16 mouse cellular contexts compared by ENCODE assay signal in the genomic region with DNA sequence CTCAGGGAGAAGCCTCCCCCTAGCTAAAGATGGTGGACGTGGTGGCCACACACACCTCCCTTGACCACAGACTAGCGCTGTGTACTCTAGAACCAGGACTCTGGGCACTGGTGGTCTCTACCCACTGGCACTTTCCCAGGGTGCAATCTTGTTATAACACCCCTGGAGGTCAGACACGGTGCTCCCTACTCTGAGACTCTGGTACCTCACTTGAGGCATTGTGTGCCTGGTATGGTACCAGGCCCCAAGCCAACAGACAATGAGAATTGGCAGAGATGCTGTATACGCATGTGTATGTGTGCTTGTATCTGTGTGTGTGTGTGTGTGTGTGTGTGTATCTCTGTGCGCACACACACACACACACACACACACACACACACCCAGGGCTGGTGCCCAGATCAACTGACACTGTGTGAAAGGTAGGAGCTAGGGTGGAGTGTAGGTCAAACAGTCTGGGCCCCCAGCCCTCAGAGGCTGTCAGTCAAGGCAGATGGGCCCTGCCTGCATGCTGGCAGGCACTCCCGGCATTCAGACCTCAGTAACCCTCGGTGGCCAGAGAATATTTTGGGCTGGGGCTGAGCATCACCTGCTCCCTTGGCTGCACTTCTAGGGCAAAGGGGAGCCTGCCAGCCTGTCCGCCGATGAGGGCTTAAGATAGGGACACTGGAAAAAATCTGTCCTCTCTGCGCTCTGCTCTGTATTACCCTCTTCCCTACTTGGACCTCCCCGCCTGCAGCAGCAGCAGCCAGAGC. TPM values are rescaled to one million over a fixed set of nuclear protein-coding genes. Genes with fewer than 3 reads are reported as not detected.
DNase-seq lines count a peak whose midpoint lies in the region.
"Had no signal": no experiment of that assay in that cellular context is flagged by ENCODE, and none has a peak within 500 bp of the region (broad histone marks: within the 10 kb centered on the region; RNA-seq: fewer than 3 reads in every experiment).

No protein-coding gene starts in this region.

- intact Hi-C loops in left cerebral cortex, postnatal 4 days (cut with DNase I): no loop called here
- intact Hi-C loops in heart, postnatal 25 days (cut with DNase I): no loop called here

- peak; percentile 74 for DNase-seq in left cerebral cortex, postnatal 4 days
- no peak for DNase-seq in left cerebral cortex, adult 9 months (ENCODE audit: low spot score in 2 of 2)
- peak; percentile 83 for DNase-seq in cerebellum, adult 11-12 months
- peak; percentile 88 for DNase-seq in gastrocnemius, postnatal 25 days
- peak; percentile 52 for DNase-seq in heart, postnatal 25 days (ENCODE audit: low spot score)
- no peak for DNase-seq in layer of hippocampus, adult 11-12 months (ENCODE audit: low spot score)
- DNase-seq in retina, embryonic 14.5 days (ENCODE audit: low spot score): no peak
- DNase-seq in thymus, postnatal 0 days (ENCODE audit: low spot score): no peak
- DNase-seq: kidney, postnatal 4 days; lung, postnatal 14 days; right cerebral cortex, postnatal 25 days; thymus, adult 2 months had no signal

RNA-seq across cellular contexts. Expression of gene Fabp3, which starts 9.3 kb away (rescaled TPM):
- 100 to 1,000 TPM; 192 to 199 TPM for total RNA-seq in left cerebral cortex, postnatal 4 days (2021)
- 1,000 to 10,000 TPM in 1 of 2 experiments, 100 to 1,000 TPM in 1; 646 to 1,026 TPM for total RNA-seq in gastrocnemius, postnatal 25 days (2021)
- total RNA-seq in heart, postnatal 25 days (2021): 1,000 to 10,000 TPM; 5,192 to 5,215 TPM
- 2.9 and 3.1 TPM in 2 replicates for polyA plus RNA-seq in thymus, postnatal 0 days (2015; fragmentation: Nextera tagmentation; extraction: Ambion mirVana)
- total RNA-seq: common myeloid progenitor, adult 5-6 weeks had no signal

RNA-seq across cellular contexts. Expression of gene Gm10570, which starts 9.4 kb away (rescaled TPM):
- 1 to 10 TPM; 1.0 to 1.7 TPM for total RNA-seq in left cerebral cortex, postnatal 4 days (2021)
- total RNA-seq in gastrocnemius, postnatal 25 days (2021): not detected
- total RNA-seq in heart, postnatal 25 days (2021): under 1 TPM in 1 of 2 experiments, not detected in 1; 0.75 TPM
- not detected in 2 replicates for polyA plus RNA-seq in thymus, postnatal 0 days (2015; fragmentation: Nextera tagmentation; extraction: Ambion mirVana)
- total RNA-seq: common myeloid progenitor, adult 5-6 weeks had no signal
- polyA plus RNA-seq: activated CD4-positive, CD25-positive, alpha-beta regulatory T cell, adult 4 months; intestine, embryonic 14.5 days; limb, embryonic 11.5 days; thymus, adult 2 months had no signal

RNA-seq across cellular contexts. Expression of gene Serinc2, which starts 20.0 kb away (rescaled TPM):
- 1 to 10 TPM; 8.5 to 9.2 TPM for total RNA-seq in left cerebral cortex, postnatal 4 days (2021)
- total RNA-seq in gastrocnemius, postnatal 25 days (2021): 10 to 100 TPM; 52.0 to 64.1 TPM
- total RNA-seq in heart, postnatal 25 days (2021): 1 to 10 TPM; 2.2 to 3.0 TPM
- 8.3 and 9.4 TPM in 2 replicates for polyA plus RNA-seq in thymus, postnatal 0 days (2015; fragmentation: Nextera tagmentation; extraction: Ambion mirVana)
- total RNA-seq: common myeloid progenitor, adult 5-6 weeks had no signal

Comparison
In these comparisons a context has a peak if more than half of its experiments do, and no peak if none do; other contexts are left out.
1. DNase-seq: peak in left cerebral cortex, postnatal 4 days (single experiment), cerebellum, adult 11-12 months (single experiment), gastrocnemius, postnatal 25 days (single experiment) and heart, postnatal 25 days (single experiment); none in left cerebral cortex, adult 9 months (0 of 2), layer of hippocampus, adult 11-12 months (single experiment), retina, embryonic 14.5 days (single experiment) and thymus, postnatal 0 days (single experiment).
2. RNA of gene Fabp3, which starts 9.3 kb away (total RNA-seq): 5,192 to 5,215 TPM in heart, postnatal 25 days; 646 to 1,026 TPM in gastrocnemius, postnatal 25 days and 192 to 199 TPM in left cerebral cortex, postnatal 4 days; every median in the first group is over 4 times any median in the second.
3. RNA of gene Serinc2, which starts 20.0 kb away (total RNA-seq): 52.0 to 64.1 TPM in gastrocnemius, postnatal 25 days; 8.5 to 9.2 TPM in left cerebral cortex, postnatal 4 days and 2.2 to 3.0 TPM in heart, postnatal 25 days; every median in the first group is over 4 times any median in the second.